Mouse (Mus musculus) hindbrain, embryonic 13.5 days (tissue): ENCODE measurements around the gene Gatad2b. TPM values are rescaled to one million over a fixed set of nuclear protein-coding genes. Genes with fewer than 3 reads are reported as not detected.
"Not testable (repeated sequence)": the region's sequence is repeated elsewhere in the genome, so short reads cannot be mapped to it uniquely, and the experiment has no call there.

Experiments
- ATAC-seq: fragments of 200-750 bp; cut with Nextera tagmentation; 2 replicates; pipeline ENCODE4 v1.8.0; 2017; ENCODE audit warnings: moderate TSS enrichment; ENCODE audit not compliant: low FRiP score
- H3K27ac ChIP-seq: fragments of 300-500 bp; sonication (generic); 2 replicates; pipeline ENCODE4 v1.5.1; 2015; ENCODE audit warnings: inconsistent platforms, mild to moderate bottlenecking, moderate library complexity
- H3K27me3 ChIP-seq: fragments of 300-500 bp; sonication (generic); 2 replicates; pipeline ENCODE4 v1.6.1; 2015; ENCODE audit warnings: mild to moderate bottlenecking, inconsistent platforms
- H3K36me3 ChIP-seq: fragments of 300-500 bp; sonication (generic); 2 replicates; pipeline ENCODE4 v1.6.1; 2015; ENCODE audit warnings: mild to moderate bottlenecking, inconsistent platforms
- H3K4me1 ChIP-seq: fragments of 300-500 bp; sonication (generic); replicated peaks from 2 replicates; pipeline ENCODE4 v1.6.1; 2015; ENCODE audit warnings: inconsistent platforms
- H3K4me2 ChIP-seq: fragments of 300-500 bp; sonication (generic); 2 replicates; pipeline ENCODE4 v1.6.1; 2015; ENCODE audit warnings: inconsistent platforms, mild to moderate bottlenecking, moderate library complexity
- H3K4me3 ChIP-seq: fragments of 300-500 bp; sonication (generic); 2 replicates; pipeline ENCODE4 v1.5.1; 2015; ENCODE audit warnings: mild to moderate bottlenecking, inconsistent platforms
- H3K9ac ChIP-seq: fragments of 300-500 bp; sonication (generic); 2 replicates; pipeline ENCODE4 v1.6.1; 2015; ENCODE audit warnings: mild to moderate bottlenecking, inconsistent platforms
- H3K9me3 ChIP-seq: fragments of 300-500 bp; sonication (generic); 2 replicates; pipeline ENCODE4 v1.6.1; 2016; ENCODE audit warnings: inconsistent platforms
- WGBS: fragments of 180-500 bp; shearing (Covaris S2); methylation state at CpG from one replicate; pipeline ENCODE4 v1.1.7; 2015; 5-methylcytosine and 5-hydroxymethylcytosine counted together
- polyA plus RNA-seq: library from polyadenylated mRNA; unstranded; fragments of >200 nt; fragmentation: Nextera tagmentation; extraction: Ambion mirVana; gene quantifications from 2 replicates; pipeline ENCODE4 v1.2.1, GENCODE M21; 2015

Gene Gatad2b
- polyA plus RNA-seq, 1 experiment from 2014 or later = 17.0 TPM

DNA sequence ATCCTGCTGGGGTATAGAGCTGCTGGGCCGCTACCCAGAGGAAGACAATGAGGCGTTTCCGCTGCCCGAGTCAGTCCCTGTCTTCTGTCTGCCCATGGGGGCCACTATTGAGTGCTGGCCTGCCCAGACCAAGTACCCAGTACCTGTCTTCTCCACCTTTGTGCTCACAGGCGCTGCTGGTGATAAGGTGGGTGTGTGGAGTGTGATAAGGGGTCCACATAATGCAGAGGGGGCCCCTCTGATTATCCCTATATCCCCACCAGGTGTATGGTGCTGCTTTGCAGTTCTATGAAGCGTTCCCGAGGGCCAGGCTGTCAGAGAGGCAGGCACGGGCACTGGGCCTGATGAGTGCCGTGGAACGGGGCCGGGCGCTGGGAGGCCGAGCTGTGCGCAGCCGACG, 24.0 kb upstream of the Gatad2b start:
- Histone ChIP-seq H3K4me2 (no peak overlapping the region), H3K27ac (no peak overlapping the region), H3K9ac (no peak overlapping the region), H3K36me3 (peaks cover 36% of the 10 kb centered on the region), H3K4me1 (peaks cover 14% of the 10 kb centered on the region), H3K27me3 (no peaks in the 10 kb centered on the region), H3K4me3 (no peak overlapping the region), H3K9me3 (no peaks in the 10 kb centered on the region)
- no peak for ATAC-seq
- WGBS = 90% methylated on average over 16 of the region's 16 CpGs

GRCm38 (mm10) chr3:90270784-90271183, 22.2 kb upstream of the Gatad2b start:
- Histone ChIP-seq H3K4me3 (no peak overlapping the region), H3K27me3 (no peaks in the 10 kb centered on the region), H3K9me3 (no peaks in the 10 kb centered on the region), H3K4me2 (no peak overlapping the region), H3K27ac (no peak overlapping the region), H3K4me1 (peaks cover 9% of the 10 kb centered on the region), H3K9ac (no peak overlapping the region), H3K36me3 (peaks cover 49% of the 10 kb centered on the region)
- ATAC-seq = no peak
- WGBS = 97% methylated on average over 8 of the region's 8 CpGs

- Histone ChIP-seq H3K4me2 (no peak overlapping the region), H3K9ac (no peak overlapping the region), H3K27me3 (no peaks in the 10 kb centered on the region), H3K4me3 (no peak overlapping the region), H3K36me3 (peaks cover 62% of the 10 kb centered on the region), H3K9me3 (no peaks in the 10 kb centered on the region), H3K27ac (no peak overlapping the region), H3K4me1 (no peaks in the 10 kb centered on the region)
- 72% methylated on average over 9 of the region's 9 CpGs for WGBS
- no peak for ATAC-seq
Observed at GRCm38 (mm10) chr3:90272170-90272569, 20.8 kb upstream of the Gatad2b start.

DNA sequence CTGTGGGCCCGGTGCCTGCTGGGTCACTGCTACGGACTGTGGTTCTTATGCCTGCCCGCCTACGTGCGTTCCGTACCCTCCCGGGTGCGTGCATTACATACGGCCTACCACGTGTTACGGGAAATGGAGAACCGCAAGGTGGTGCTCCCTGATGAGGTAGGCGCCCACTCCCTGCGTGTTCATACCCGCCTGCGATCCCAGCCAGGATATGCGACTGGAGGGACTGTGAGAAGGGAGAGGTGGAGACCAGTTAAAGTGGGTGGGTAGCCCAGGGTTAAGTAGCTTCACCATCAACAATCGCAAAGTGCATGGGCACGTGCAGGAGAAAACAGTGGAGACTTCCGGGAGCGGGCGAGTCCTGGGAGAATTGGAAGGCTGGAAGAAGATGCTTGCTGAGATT, 19.1 kb upstream of the Gatad2b start:
- ATAC-seq = no peak

GRCm38 (mm10) chr3:90275286-90275685, 17.7 kb upstream of the Gatad2b start:
- no peak for ATAC-seq
- WGBS = 93% methylated on average over 11 of the region's 11 CpGs
- Histone ChIP-seq H3K4me2 (no peak overlapping the region), H3K27ac (no peak overlapping the region), H3K36me3 (peaks cover 84% of the 10 kb centered on the region), H3K9ac (no peak overlapping the region), H3K4me3 (no peak overlapping the region), H3K9me3 (no peaks in the 10 kb centered on the region), H3K4me1 (no peaks in the 10 kb centered on the region), H3K27me3 (no peaks in the 10 kb centered on the region)

More for the DNA sequence above, 19.1 kb upstream of the Gatad2b start:
- Histone ChIP-seq H3K9ac (no peak overlapping the region), H3K4me1 (no peaks in the 10 kb centered on the region), H3K36me3 (peaks cover 78% of the 10 kb centered on the region), H3K27me3 (no peaks in the 10 kb centered on the region), H3K4me3 (no peak overlapping the region), H3K4me2 (no peak overlapping the region), H3K9me3 (no peaks in the 10 kb centered on the region), H3K27ac (no peak overlapping the region)
- 93% methylated on average over 22 of the region's 22 CpGs for WGBS

- H3K36me3 ChIP-seq = peaks cover 87% of the 10 kb centered on the region
- H3K4me2 ChIP-seq = no peak overlapping the region
- no peaks in the 10 kb centered on the region for H3K9me3 ChIP-seq
- no peak for ATAC-seq
- no peak overlapping the region for H3K9ac ChIP-seq
- no peaks in the 10 kb centered on the region for H3K4me1 ChIP-seq
- H3K27me3 ChIP-seq = no peaks in the 10 kb centered on the region
- H3K27ac ChIP-seq = no peak overlapping the region
- no peak overlapping the region for H3K4me3 ChIP-seq
- 48% methylated on average over 13 of the region's 16 CpGs for WGBS
Observed at GRCm38 (mm10) chr3:90276858-90277257, 16.1 kb upstream of the Gatad2b start.

GRCm38 (mm10) chr3:90277793-90278192, 15.2 kb upstream of the Gatad2b start:
- no peak overlapping the region for H3K4me2 ChIP-seq
- H3K27me3 ChIP-seq = no peaks in the 10 kb centered on the region
- ATAC-seq = no peak
- H3K27ac ChIP-seq = no peak overlapping the region
- 92% methylated on average over 9 of the region's 9 CpGs for WGBS
- no peak overlapping the region for H3K9ac ChIP-seq
- no peaks in the 10 kb centered on the region for H3K9me3 ChIP-seq
- no peaks in the 10 kb centered on the region for H3K4me1 ChIP-seq
- no peak overlapping the region for H3K4me3 ChIP-seq
- peaks cover 79% of the 10 kb centered on the region for H3K36me3 ChIP-seq

- H3K36me3 ChIP-seq = peaks cover 75% of the 10 kb centered on the region
- WGBS = 94% methylated on average over 10 of the region's 10 CpGs
Observed at GRCm38 (mm10) chr3:90278211-90278610, 14.8 kb upstream of the Gatad2b start.

DNA sequence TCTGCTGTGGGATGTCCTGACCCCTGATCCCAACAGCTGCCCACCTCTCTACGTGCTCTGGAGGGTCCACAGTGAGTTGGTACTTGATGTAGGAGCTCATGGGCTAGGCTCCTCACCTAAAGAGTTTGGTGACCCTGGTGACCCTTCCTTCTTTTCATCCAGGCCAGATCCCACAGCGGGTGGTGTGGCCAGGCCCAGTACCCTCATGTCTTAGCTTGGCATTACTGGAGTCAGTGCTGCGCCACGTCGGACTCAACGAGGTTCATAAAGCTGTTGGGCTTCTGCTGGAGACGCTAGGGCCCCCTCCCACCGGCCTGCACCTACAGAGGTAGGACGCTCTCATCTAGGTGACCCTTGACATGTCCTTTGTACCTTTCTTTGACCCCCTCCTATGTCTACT, 13.8 kb upstream of the Gatad2b start:
- no peak for ATAC-seq
- H3K4me3 ChIP-seq = no peak overlapping the region
- H3K27me3 ChIP-seq = no peaks in the 10 kb centered on the region
- no peak overlapping the region for H3K4me2 ChIP-seq
- 95% methylated on average over 9 of the region's 9 CpGs for WGBS
- no peak overlapping the region for H3K27ac ChIP-seq
- no peak overlapping the region for H3K9ac ChIP-seq
- no peaks in the 10 kb centered on the region for H3K9me3 ChIP-seq
- peaks cover 65% of the 10 kb centered on the region for H3K36me3 ChIP-seq
- H3K4me1 ChIP-seq = no peaks in the 10 kb centered on the region

More at GRCm38 (mm10) chr3:90278211-90278610, 14.8 kb upstream of the Gatad2b start:
- Histone ChIP-seq H3K9me3 (no peaks in the 10 kb centered on the region), H3K27me3 (no peaks in the 10 kb centered on the region), H3K4me1 (no peaks in the 10 kb centered on the region), H3K4me2 (no peak overlapping the region), H3K27ac (no peak overlapping the region), H3K9ac (no peak overlapping the region), H3K4me3 (no peak overlapping the region)
- ATAC-seq = no peak

DNA sequence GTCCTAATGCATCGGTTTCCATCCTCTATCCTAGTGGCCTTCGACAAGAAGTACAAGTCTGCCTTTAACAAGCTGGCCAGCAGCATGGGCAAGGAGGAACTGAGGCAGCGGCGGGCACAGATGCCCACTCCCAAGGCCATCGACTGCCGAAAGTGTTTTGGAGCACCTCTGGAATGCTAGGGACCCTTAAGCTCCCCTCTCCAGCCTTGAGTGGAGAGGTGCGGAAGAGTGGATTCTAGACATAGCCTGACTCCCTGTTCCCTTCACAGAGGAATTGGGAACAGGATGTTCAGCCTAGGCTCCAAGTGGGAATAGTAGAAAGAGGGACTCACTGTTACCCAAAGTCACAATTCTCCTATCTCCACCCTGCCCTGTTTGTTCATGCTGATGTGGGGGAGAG, 13.2 kb upstream of the Gatad2b start:
- Histone ChIP-seq H3K4me1 (no peaks in the 10 kb centered on the region), H3K9ac (no peak overlapping the region), H3K4me2 (no peak overlapping the region), H3K27me3 (no peaks in the 10 kb centered on the region), H3K9me3 (no peaks in the 10 kb centered on the region), H3K36me3 (peaks cover 63% of the 10 kb centered on the region), H3K4me3 (no peak overlapping the region), H3K27ac (no peak overlapping the region)
- no peak for ATAC-seq
- WGBS = 93% methylated on average over 7 of the region's 7 CpGs

GRCm38 (mm10) chr3:90280708-90281107, 12.3 kb upstream of the Gatad2b start:
- Histone ChIP-seq H3K4me2 (no peak overlapping the region), H3K9me3 (no peaks in the 10 kb centered on the region), H3K4me1 (no peaks in the 10 kb centered on the region), H3K27me3 (no peaks in the 10 kb centered on the region), H3K36me3 (peaks cover 54% of the 10 kb centered on the region), H3K27ac (no peak overlapping the region), H3K4me3 (no peak overlapping the region), H3K9ac (no peak overlapping the region)
- no peak for ATAC-seq
- WGBS = 85% methylated on average over 9 of the region's 9 CpGs

DNA sequence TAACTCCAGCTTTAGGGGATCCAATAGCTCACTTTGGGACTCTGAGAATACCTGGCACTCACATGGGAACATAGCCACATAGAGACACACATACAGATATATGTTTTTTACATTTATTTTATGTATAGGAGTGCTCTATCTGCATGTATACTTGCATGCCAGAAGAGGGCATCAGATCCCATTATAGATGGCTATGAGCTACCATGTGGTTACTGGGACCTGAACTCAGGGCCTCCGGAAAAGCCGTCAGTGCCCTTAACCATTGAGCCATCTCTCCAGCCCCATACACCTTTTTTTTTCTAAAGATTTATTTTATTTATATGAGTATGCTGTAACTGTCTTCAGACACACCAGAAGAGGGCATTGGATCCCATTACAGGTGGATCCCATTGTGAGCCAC, 8.8 kb upstream of the Gatad2b start:
- no peak overlapping the region for H3K4me3 ChIP-seq
- H3K27ac ChIP-seq = no peak overlapping the region
- no peaks in the 10 kb centered on the region for H3K27me3 ChIP-seq
- peaks cover 21% of the 10 kb centered on the region for H3K36me3 ChIP-seq
- ATAC-seq = no peak
- no peak overlapping the region for H3K9ac ChIP-seq
- H3K4me2 ChIP-seq = no peak overlapping the region
- no peaks in the 10 kb centered on the region for H3K9me3 ChIP-seq
- no peaks in the 10 kb centered on the region for H3K4me1 ChIP-seq
- WGBS = 97% methylated on average over 2 of the region's 2 CpGs

DNA sequence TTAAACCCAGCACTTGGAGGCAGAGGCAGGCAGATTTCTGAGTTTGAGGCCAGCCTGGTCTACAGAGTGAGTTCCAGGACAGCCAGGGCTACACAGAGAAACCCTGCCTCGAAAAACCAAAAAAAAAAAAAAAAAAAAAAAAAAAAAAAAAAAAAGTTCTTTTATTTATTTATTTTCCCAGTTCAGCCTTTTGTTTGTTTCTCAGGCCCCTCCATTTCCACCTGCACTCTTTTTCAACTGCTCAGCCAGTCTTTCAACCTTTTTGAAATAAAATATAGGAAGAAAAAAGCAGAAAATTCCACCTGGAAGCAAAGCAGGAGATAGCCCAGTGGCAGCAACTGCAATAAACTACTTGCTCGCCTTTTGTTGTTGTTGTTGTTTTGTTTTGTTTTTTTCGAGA, 3.6 kb upstream of the Gatad2b start:
- not testable (repeated sequence) for ATAC-seq, H3K9me3 ChIP-seq, H3K4me2 ChIP-seq, H3K36me3 ChIP-seq, H3K27me3 ChIP-seq, H3K27ac ChIP-seq, H3K4me3 ChIP-seq, H3K9ac ChIP-seq
- WGBS = 73% methylated on average over 3 of the region's 3 CpGs
- H3K4me1 ChIP-seq = peaks cover 12% of the 10 kb centered on the region

DNA sequence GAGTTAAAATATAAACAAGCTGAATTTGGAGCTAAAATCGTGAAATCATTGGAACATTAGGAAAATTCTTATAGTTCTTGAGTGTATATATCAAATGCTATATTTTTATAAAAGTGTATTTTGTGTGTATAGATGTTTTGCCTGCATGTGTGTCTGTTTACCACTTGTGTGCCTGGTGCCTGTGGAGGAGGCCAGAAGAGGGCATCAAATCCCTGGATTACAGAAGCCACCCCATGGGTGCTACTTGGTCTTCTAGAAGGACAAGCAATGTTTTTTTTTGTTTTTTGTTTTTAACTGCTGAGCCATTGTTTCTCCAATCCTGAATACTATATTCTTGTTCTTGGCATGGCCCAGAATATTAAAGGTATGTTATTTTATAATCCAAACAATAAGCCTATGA, 2.4 kb upstream of the Gatad2b start:
- no peaks in the 10 kb centered on the region for H3K36me3 ChIP-seq
- no peak overlapping the region for H3K9ac ChIP-seq
- H3K4me1 ChIP-seq = peaks cover 24% of the 10 kb centered on the region
- H3K4me2 ChIP-seq = no peak overlapping the region
- H3K4me3 ChIP-seq = no peak overlapping the region
- ATAC-seq = no peak
- no peaks in the 10 kb centered on the region for H3K9me3 ChIP-seq
- H3K27me3 ChIP-seq = no peaks in the 10 kb centered on the region
- no peak overlapping the region for H3K27ac ChIP-seq
- 81% methylated on average over 1 of the region's 1 CpGs for WGBS
